Mouse (Mus musculus) adrenal gland, adult (tissue): ENCODE measurements around the gene Plxnb3.

Experiments
- DNase-seq, 2 experiments: peaks; one replicate each; pipeline ENCODE4 v3.0.0; 2022 to 2023; ENCODE audit warnings: low spot score in 1 of 2; ENCODE audit not compliant: inconsistent age in 2 of 2

The Plxnb3 gene

DNA sequence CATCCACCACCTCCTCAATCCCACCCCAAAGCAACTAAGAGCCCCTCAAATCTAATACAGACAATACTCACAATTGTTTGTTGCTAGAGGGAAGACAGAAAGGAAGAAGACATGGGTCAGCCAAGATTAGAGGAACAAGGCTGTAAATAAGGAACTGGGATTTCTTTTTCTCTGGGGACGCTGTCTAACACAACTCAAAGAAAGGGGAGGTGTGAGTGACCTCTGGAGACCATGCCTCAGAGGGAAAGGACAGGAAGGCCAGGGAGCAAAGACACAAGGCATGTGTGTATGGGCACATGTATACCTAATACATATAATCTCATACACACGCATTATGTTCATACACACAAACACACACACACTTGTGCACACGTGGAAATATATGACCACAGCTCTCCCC is 25.3 kb downstream of the Plxnb3 start:
- no peak for DNase-seq

DNA sequence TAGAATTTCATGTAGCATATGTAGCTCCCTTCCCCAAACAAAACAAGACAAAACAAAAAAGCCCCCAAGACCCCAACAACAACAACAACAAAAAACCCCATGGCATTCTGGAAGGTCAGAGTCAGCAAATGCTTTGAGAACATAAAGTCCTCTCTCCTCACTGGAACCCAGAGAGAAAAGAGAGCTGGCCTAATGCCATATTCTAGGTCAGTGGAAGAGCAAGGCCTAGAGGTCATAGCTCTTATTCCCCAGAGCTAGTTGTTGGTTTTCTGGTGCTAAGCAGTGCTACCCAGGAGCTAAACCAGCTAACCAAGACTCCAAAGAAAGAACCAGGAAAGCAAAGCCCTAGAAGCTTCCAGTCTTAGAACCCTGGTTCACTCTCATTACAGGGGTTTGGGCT is 28.8 kb downstream of the Plxnb3 start:
- DNase-seq = no peak

DNA sequence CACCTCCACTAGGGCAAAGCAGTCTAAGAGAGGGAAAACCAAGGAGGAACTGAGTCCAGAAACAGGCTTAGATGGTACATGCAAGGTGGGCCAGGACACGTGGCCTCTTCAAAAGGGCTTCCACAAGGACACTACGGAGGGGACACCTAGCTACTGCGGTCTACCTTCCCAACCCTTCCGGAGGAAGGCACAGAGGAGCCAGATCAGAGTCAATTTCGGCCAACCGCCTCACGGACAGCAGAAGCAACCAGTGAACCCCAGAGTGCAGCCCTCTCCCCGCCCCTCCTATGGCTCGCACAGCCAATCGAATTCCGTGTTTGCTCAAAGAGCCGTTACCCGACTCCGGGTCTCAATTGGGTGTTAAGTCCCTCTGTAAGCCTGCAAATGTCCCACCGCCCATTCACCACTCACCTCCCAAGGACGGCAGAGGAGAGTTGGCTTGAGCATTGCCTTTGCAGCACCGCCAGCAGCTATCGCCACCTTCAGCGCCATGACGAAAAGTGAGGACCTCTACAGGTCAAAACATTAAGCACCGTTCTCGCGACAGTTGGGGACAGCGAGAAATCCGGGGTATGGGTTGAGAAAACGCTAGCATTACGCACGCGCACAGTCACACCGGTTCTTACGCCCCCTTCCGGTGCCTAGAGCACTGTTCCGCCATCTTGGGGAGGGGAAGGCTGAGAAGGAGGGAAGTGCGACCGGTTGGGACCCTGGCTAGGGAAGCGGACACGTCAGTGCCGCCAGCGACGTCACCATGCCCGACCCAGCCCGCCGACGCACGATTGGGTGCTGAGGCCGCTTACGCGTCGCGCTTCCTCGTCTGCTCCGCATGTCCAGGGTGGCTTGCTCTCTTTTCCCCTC is 29.7 kb downstream of the Plxnb3 start, which contains the start of the genes Idh3g and Ssr4:
Idh3g (minus strand) TSS at position 534 of the 861 bp plus-strand sequence.
Ssr4 (plus strand) TSS at position 665 of the 861 bp plus-strand sequence.
- DNase-seq = peak; percentile 95 to 98

DNA sequence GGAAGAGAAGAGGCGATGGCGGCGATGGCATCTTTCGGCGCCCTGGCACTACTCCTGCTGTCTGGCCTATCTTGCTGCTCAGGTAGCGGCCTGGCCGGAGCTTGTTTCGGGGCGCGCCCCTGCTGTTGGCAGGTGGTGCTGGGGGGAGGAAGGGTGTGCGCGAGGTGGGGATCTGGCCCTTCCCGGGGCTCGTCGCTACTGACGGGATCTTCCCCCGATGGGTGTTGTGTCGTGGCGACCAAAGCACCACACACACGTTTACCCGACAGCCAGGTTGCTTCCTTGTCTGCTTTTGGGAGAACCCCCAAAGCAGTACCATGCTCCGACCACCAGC is 30.3 kb downstream of the Plxnb3 start:
- no peak for DNase-seq

DNA sequence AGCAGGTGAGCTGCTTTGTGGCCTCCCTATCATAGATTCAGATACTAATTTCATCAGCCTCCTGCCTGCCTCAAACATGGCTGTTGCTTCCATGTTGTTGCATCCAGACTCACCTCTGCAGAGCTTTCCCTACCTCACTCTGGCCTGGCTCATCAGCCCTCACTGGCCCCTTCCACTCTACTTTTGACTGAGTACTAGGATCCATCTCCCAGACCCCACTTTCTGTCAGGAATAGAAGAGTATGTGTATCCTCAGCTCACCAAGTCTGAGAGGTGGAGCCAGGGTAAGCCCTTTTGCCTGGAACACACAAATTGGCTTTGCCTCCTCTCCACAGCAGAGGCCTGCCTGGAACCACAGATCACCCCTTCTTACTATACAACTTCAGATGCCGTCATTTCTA is 31.6 kb downstream of the Plxnb3 start:
- DNase-seq = no peak

DNA sequence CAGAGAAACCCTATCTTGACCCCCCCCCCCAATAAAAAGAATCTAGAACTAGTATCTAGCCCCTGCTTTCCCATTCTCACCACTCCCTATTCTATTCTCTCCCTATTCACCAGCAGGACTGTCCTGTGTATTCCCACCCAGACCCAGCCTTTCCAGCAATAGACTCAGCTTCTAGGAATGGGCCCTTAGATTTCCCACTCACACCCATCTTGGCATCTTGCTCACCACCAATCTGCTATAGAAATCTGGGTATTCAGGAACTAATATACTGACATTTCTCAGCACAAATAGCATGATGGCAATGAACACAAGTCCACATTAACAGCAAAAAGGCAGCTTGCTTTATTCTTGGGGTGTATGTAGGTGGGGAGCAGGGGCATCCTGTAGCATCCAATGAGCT is 36.1 kb downstream of the Plxnb3 start:
- DNase-seq = no peak

DNA sequence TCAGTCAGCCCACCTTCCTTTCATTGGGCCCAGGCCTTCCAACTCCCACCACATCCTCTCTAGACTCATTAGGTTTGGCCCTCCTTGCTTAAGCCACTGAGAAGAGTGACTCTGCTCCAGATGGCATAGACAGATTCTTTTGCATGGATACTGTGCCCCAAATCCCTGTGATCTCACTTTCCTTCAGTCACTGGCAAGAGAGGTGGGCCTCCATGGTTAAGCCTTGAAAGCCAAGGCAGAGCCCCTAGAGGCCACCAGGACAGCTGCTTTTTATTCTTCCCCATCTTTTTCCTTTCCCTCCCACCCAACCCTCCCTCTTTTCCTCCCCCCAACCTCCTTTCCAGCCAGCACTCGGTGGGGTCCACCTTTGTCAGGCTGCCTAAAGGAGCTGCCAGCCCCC is 36.6 kb downstream of the Plxnb3 start:
- no peak for DNase-seq

DNA sequence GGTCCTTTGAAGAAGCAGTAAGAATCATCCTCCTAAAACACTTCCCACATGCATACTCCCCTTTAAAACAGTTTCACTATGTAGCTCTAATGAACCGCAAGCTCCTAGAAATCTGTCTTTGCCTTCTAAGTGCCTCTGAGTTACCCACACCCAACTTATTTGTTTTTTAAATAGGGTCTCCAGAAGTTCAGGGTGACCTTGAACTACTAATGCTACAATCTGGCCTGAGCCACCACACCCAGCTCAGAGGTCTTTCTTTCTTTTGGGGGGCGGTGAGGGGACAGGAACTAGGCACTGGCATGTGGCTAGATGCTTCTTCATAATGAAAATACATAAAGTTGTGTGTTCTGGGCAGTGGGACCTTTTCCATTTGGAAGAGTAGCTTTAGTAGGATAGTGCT is 40.6 kb downstream of the Plxnb3 start:
- DNase-seq = no peak

DNA sequence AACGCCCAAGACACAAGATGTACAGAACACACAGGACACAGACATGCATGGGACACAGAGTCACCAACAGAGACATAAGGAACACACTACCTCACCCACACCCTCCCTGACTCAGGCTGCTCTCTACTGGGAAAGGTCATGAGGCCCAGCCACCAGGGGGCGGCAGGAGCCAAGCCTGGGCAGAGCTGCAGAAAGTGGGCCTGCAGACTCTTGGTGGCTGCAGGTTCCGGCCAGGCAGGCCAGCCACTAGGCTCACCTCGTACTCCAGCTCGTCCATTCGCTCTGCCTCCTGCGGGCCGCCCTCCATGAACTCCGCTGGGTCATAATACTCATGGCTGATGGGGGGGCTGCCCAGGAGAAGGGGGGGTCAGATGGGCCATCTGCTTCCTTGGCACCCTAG is 41.6 kb downstream of the Plxnb3 start:
- DNase-seq = peak; percentile 71 to 86

DNA sequence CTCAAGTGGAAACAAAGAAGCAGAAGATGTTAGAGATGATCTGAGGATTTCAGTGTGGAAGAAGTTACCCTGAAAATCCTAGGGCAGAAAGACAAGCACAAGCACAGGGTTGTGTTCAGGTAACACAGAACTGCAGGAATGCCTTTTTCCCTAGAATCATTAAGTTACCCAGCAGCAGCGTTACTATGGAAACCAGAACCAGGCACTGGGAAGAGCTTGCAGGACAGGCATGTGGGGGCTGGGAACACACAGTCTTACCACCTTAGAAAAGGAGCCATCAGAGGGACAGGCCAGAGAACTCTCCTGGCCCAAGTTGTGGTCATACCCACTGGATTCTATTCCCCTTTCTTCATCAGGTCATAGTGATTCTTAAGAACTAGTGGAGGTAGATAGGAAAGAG is 48.9 kb downstream of the Plxnb3 start:
- no peak for DNase-seq

DNA sequence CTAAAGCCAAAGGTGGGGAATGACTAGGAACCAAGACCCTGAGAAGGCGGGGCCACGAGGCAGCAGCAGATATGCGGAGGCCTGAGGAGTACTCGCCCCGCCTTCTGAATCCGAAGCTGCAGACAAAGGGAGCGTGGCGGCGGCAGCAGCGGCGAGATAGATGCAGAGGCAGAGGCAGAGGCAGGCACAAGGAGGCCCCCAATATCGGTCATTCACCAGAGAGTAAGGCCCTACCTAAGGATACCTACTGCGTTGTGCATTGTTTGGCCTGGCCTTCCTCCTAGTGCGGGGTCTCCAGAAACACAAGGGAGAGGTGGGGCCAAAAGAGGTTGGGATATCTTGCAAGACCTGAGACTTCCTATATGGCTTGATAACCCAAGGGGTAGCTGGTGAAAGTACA is 58.2 kb downstream of the Plxnb3 start:
- no peak for DNase-seq

DNA sequence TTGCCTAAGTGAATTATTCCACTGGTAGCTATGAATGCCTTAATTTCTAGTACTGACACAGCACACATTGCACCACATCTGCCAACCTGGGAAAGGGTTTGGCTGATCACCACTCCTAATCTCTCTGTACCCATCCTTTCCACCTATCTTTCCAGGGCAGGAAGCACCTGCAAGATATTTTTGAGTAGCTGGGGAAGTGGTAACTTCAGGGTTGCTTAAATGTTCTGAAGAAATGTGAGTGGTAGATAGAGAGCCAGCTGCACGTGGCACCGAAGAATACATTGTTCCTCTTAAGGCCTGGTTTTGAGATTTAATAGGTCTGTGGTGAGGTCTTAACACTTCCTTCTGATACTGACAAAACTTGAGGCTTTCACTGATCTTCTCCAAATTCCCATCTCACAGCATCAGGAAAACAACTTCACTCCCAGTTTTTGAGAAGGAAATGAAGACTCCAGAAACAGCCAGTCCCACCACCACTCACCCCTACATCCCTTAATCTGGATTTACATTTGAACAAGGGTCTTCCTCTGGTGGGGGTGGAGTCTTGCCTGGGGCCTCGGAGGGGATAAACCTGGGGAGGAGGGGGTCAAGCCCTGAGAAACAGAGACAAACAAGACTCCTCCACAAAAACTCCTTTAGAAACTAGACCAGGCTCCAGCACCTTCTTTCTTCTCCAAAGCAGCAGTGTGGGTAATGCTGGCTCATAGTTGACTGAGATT is 59.9 kb downstream of the Plxnb3 start:
- DNase-seq = no peak
